Mouse (Mus musculus) cortical plate, adult 2 months (tissue): ENCODE measurements around the gene Rpl11.

Experiments used
- CTCF ChIP-seq: fragments of 200-500 bp; IDR thresholded peaks from 2 replicates; pipeline ENCODE4 v1.5.1; 2011; ENCODE audit warnings: mild to moderate bottlenecking, control low read depth, low read length; ENCODE audit not compliant: insufficient read depth; ENCODE audit errors: extremely low read depth
- POLR2A ChIP-seq: fragments of 200-500 bp; IDR thresholded peaks from 2 replicates; pipeline ENCODE4 v1.6.1; 2011; ENCODE audit warnings: mild to moderate bottlenecking, low read length, control low read depth; ENCODE audit not compliant: insufficient read depth; ENCODE audit errors: extremely low read depth

GRCm38 (mm10) chr4:136022924-136023323, 30.3 kb downstream of the Rpl11 start:
- TF ChIP-seq CTCF (no peak), POLR2A (no peak)
